Mouse (Mus musculus): ENCODE results near the gene S100a2. TPM values are rescaled to one million over a fixed set of nuclear protein-coding genes. Genes with fewer than 3 reads are reported as not detected.

The S100a2 gene
- polyA plus RNA-seq, 1 experiment from 2014 or later = not detected

Other genes starting within 250 kb of the S100a2 start
- 3.7 and 4.1 TPM in 2 replicates for gene Slc27a3, start 200.3 kb upstream of the S100a2 start, polyA plus RNA-seq (2016; fragmentation: Nextera tagmentation; extraction: Ambion mirVana)
- gene Ints3, start 156.6 kb upstream of the S100a2 start, polyA plus RNA-seq (2016; fragmentation: Nextera tagmentation; extraction: Ambion mirVana) = 20.8 and 21.4 TPM in 2 replicates
- gene Npr1, start 124.4 kb upstream of the S100a2 start, polyA plus RNA-seq (2016; fragmentation: Nextera tagmentation; extraction: Ambion mirVana) = 5.1 and 5.3 TPM in 2 replicates
- gene Ilf2, start 114.1 kb upstream of the S100a2 start, polyA plus RNA-seq (2016; fragmentation: Nextera tagmentation; extraction: Ambion mirVana) = 100 and 103 TPM in 2 replicates
- 24.2 and 27.0 TPM in 2 replicates for gene Snapin, start 99.2 kb upstream of the S100a2 start, polyA plus RNA-seq (2016; fragmentation: Nextera tagmentation; extraction: Ambion mirVana)
- 85.7 and 88.1 TPM in 2 replicates for gene Chtop, start 80.7 kb upstream of the S100a2 start, polyA plus RNA-seq (2016; fragmentation: Nextera tagmentation; extraction: Ambion mirVana)
- 13.2 and 15.0 TPM in 2 replicates for gene S100a1, start 75.9 kb upstream of the S100a2 start, polyA plus RNA-seq (2016; fragmentation: Nextera tagmentation; extraction: Ambion mirVana)
- gene S100a13, start 75.8 kb upstream of the S100a2 start, polyA plus RNA-seq (2016; fragmentation: Nextera tagmentation; extraction: Ambion mirVana) = 18.4 and 20.4 TPM in 2 replicates
- not detected in 2 replicates for gene S100a14, start 63.4 kb upstream of the S100a2 start, polyA plus RNA-seq (2016; fragmentation: Nextera tagmentation; extraction: Ambion mirVana)
- gene S100a16, start 53.0 kb upstream of the S100a2 start, polyA plus RNA-seq (2016; fragmentation: Nextera tagmentation; extraction: Ambion mirVana) = 32.8 TPM in 2 replicates
- 0.04 TPM in 1 of 2 replicates, not detected in the other for gene S100a3, start 29.7 kb upstream of the S100a2 start, polyA plus RNA-seq (2016; fragmentation: Nextera tagmentation; extraction: Ambion mirVana)
- not detected in 2 replicates for gene Gm42674, start 11.7 kb downstream of the S100a2 start, polyA plus RNA-seq (2016; fragmentation: Nextera tagmentation; extraction: Ambion mirVana)
- gene S100a4, start 13.5 kb downstream of the S100a2 start, polyA plus RNA-seq (2016; fragmentation: Nextera tagmentation; extraction: Ambion mirVana) = 0.55 and 0.69 TPM in 2 replicates
- gene S100a5, start 18.3 kb downstream of the S100a2 start, polyA plus RNA-seq (2016; fragmentation: Nextera tagmentation; extraction: Ambion mirVana) = not detected in 2 replicates
- gene S100a6, start 22.6 kb downstream of the S100a2 start, polyA plus RNA-seq (2016; fragmentation: Nextera tagmentation; extraction: Ambion mirVana) = 5.7 and 6.8 TPM in 2 replicates
- not detected in 2 replicates for gene S100a7a, start 63.8 kb downstream of the S100a2 start, polyA plus RNA-seq (2016; fragmentation: Nextera tagmentation; extraction: Ambion mirVana)
- gene S100a8, start 78.7 kb downstream of the S100a2 start, polyA plus RNA-seq (2016; fragmentation: Nextera tagmentation; extraction: Ambion mirVana) = 209 and 244 TPM in 2 replicates
- gene S100a9, start 105.5 kb downstream of the S100a2 start, polyA plus RNA-seq (2016; fragmentation: Nextera tagmentation; extraction: Ambion mirVana) = 129 and 173 TPM in 2 replicates
- not detected in 2 replicates for gene Pglyrp4, start 136.7 kb downstream of the S100a2 start, polyA plus RNA-seq (2016; fragmentation: Nextera tagmentation; extraction: Ambion mirVana)
- gene Gm5849, start 187.6 kb downstream of the S100a2 start, polyA plus RNA-seq (2016; fragmentation: Nextera tagmentation; extraction: Ambion mirVana) = not detected in 2 replicates